Mouse (Mus musculus): ENCODE data around the gene Bpi.

Gene Bpi
- long read RNA-seq, experiment 1 = 0 reads
- long read RNA-seq, experiment 2 = 0 reads

- intact Hi-C loops (cut with DNase I) = loop anchor here (2.0 to 5.0 kb wide), 2 partner anchors 35 to 51 kb away; no protein-coding TSS in a partner anchor
These were observed at the start of gene Bpi for GRCm38 (mm10) chr2:158258005-158258418. Bpi (plus strand) TSS chr2:158258094.

GRCm38 (mm10) chr2:158209776-158210175 lies 48.1 kb upstream of the Bpi start:
- intact Hi-C loops (cut with DNase I) = loop anchor here (5.0 to 10.0 kb wide), 4 partner anchors 48 to 605 kb away; partner anchors contain the start of gene Bpi

DNA sequence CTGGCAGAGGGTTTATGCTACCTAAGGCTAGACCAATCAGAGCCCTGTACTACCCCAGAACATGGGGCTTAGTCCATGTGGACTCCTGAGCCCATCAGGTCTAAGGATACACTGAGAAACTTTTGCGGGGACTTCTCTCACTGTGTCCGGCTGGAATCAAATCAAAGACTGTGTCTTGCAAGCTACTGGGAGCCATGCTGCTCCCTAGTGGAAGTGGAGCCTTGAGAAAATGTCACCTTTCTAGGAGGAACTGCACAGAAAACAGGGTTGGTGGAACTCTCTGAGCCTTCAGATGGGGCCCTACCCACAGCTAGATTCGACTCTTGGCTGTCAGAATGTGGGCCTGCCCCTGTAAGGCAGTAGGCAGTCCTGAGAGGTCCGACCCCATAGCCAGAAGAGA lies 47.4 kb upstream of the Bpi start:
- intact Hi-C loops (cut with DNase I) = no loop called here

- intact Hi-C loops (cut with DNase I) = no loop called here
These were observed 46.9 kb upstream of the Bpi start for GRCm38 (mm10) chr2:158210958-158211357.

DNA sequence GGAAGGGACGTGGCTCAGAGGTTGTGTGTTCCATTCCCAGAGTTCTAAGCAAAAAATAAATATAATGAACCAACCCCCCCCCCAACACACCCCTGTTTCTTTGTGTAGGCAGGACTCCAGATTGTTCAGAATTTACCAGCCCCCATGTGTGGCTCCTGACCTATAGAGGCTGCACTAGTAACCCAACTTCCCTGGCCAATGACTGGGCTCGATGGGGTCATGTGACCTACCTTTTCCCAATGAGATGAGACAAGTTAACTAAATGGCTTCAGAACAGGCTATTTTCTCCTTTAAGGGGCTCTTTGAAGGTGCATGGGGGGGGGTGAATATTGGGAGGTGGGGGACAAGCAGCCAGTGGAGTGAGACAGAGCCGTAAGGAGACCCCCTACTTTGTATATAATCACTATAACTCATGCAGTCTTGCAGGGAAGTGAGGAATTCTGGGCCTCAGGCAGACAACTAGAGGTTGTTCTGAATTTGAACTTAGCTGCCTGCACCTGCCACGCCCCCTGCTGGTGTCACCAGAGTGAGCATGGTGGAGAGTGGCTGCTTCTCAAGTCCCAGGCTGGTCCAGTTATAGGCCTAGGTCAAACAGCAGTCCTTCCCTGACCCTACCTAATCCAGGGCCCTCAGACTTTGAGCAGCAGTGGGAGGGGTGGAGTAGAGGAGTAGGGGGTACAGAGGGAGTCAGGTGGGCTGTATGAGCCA lies 46.0 kb upstream of the Bpi start:
- intact Hi-C loops (cut with DNase I) = no loop called here

DNA sequence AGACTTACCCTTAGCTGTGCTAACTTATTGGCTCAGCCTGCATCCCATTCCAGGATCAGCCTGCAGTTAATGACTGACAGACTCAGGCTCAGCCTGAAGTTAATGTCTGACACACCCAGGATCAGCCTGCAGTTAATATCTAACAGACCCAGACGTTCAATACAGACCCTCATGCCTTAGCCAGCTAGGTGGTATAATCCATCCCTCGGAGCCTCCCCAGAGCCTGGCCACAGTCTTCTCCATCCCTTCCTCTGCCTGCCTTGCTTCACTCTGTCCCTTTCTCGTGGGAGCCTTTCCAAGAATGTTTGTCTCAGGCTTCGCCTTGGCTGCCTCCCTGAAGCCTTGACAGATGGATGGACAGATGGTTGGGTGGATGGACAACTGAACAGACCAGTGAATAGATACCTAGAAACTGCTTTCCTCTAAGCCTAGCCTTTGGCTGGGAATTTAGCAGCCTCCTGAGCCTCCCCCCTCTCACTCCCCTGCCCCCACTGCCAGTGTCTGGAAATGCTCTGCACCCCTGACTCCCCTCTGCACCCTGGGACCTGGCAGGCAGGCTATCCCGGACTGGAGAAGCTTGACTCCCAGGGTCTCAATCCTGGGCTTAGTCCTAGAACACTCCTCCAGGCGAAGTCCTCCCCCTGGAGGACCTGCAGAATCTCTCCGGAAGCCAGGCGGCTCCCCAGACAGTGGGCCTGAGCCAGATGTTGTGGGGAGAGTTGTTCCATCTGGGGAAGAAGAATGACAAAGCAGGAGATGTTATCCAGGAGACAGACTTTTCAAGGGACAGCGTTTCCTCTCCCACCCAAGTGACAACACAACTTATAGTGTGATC lies 42.4 kb upstream of the Bpi start:
- intact Hi-C loops (cut with DNase I) = no loop called here

DNA sequence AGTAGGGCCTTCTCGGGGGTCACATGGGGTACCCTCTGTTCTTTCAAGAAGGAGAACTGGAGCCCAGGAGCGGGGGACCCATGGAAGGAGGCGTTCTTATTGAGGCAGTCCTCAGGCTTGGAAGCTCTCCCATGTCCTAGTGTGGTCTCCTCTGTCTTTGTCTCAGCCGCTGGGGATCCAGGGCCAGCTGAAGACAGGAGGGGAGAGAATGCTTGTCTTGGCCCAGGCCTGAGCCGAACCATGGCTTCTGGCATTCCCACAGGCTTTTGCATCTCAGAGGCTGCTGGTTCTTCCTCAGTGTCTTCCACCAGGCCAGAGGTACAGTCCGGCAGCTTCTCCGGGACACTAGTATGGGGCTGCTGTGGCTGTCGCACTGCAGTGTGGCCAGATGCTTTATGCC lies 41.4 kb upstream of the Bpi start:
- intact Hi-C loops (cut with DNase I) = no loop called here

DNA sequence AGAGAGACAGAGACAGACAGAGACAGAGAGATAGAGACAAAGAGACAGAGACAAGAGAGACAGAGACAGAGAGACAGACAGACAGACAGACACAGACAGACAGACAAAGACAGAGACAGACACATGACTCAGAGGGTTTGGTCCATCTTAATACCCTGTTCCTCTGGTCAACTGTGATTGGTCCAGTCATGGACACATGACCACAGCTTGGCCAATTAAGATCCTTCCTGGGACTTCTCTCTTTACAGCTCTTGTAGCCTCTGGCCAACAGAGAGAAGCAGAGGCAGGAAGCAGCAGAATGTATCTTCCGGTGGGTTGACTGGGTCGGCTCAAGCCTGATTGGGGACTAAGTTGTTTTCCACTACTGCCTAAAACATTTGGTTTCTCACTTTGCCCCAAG lies 38.3 kb upstream of the Bpi start:
- intact Hi-C loops (cut with DNase I) = no loop called here

DNA sequence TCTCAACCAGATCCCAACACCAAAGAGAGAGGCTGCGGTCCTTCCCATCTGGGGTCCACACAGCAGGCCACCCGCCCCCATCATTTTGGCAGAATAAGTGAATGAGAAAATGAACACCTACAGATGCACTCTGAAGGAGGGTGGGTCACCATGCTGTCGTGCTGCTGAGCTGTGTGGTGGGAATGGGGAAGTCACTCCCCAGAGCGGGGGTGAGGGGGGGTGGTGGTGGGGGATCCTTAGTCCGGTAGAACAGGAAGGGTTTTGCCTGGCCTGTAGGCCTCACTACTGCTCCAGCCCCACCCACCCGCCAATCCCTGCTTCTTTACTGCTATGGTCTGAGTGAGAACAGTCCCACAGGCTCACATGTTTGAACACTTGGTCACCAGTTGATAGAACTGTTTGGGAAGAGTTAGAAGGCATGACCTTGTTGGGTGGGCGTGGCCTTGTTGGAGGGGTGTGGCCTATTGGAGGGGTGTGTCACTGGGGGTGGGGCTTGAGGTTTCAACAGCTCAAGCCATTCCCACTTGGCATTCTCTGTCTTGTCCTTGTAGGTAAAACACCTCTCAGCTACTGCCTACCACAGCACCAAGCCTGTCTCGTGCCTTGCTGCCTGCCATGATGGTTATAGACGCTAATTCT lies 36.3 kb upstream of the Bpi start:
- intact Hi-C loops (cut with DNase I) = loop anchor here (2.0 kb wide), 1 partner anchor 37 kb away; the partner anchor contains the start of gene Bpi

GRCm38 (mm10) chr2:158222664-158223063 lies 35.2 kb upstream of the Bpi start:
- intact Hi-C loops (cut with DNase I) = loop anchor here (2.0 kb wide), 1 partner anchor 36 kb away; the partner anchor contains the start of gene Bpi

DNA sequence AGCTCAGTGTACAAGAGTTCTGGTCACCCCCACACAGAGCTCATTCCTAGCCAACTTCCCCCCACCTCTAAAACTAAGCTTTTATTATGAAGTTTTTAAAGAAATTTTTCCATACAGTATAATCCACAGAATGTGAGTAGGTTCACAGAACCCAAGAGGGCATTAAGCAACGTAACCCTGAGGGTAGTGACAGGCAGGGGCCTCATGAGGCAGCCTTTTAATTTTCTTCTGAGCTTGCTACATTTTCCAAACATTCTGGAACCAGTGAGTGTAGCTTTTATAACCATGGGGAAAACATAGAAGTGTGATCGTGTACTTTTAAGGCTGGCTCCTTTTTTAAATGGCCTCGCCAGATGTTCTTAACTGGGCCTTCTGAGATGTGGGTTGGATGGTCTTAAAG lies 34.4 kb upstream of the Bpi start:
- intact Hi-C loops (cut with DNase I) = loop anchor here (2.0 kb wide), 1 partner anchor 35 kb away; the partner anchor contains the start of gene Bpi

GRCm38 (mm10) chr2:158225301-158225700 lies 32.6 kb upstream of the Bpi start:
- intact Hi-C loops (cut with DNase I) = no loop called here

DNA sequence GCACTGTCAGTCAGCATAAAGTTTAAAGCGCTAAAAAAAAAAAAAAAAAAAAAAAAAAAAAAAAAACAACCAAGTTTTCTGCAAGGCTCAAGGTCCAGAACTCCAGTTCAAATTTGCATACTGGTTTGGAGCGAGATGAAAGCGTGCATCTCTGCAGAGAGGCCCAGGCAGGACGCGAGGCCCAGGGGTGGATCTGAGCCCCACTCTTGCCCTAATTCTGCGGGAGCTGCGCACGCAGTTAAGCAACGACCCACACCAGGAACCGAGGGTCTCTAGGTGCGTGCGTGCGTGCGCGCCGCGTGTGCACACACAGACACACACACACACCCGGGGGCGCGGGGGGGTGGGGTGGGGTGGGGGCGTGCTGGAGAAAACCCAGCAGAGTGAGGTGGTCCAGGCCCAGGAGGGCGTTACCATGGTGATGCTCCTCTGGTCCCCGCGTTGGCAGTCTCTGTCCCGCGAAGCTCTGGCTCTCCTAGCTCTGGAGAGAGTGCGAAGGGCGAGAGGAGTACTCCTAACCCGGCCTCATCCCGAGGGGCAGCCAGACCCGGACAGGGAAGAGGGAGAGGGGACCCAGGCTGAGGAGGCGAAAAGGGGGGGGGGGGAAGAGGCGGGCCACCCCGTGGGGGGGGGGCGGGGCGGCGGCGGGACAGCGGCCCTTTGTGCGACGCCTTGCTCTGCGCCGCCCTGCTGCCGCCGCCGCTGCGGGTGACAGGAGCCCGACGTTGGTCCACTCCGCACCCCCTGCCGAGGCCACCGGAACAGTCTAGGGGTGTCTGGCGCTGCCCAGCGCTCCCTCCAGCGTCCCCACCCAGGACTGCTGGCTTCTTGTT lies 29.0 kb upstream of the Bpi start, which contains the start of gene D630003M21Rik:
Gene D630003M21Rik (minus strand): TSS at position 553 of the 833 bp plus-strand sequence.
- intact Hi-C loops (cut with DNase I) = no loop called here

DNA sequence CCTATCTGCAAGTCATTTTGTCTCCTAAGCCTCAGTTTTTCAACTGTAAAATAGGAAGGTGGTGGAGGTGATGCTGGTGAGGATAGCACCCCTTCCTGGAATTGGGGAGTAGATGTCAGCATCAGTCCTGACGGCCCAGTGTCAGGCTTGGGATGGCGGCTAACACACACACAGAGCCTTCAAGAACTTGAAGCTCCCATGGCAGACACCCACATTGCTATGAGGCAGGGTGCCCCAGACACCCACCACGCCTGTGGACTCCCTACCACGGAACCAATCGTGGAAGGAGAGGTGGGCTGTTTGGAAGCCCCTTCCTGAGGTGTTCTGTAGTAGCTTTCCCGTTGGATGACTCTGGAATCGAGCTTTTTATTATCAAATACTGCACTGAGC lies 28.4 kb upstream of the Bpi start:
- intact Hi-C loops (cut with DNase I) = no loop called here

DNA sequence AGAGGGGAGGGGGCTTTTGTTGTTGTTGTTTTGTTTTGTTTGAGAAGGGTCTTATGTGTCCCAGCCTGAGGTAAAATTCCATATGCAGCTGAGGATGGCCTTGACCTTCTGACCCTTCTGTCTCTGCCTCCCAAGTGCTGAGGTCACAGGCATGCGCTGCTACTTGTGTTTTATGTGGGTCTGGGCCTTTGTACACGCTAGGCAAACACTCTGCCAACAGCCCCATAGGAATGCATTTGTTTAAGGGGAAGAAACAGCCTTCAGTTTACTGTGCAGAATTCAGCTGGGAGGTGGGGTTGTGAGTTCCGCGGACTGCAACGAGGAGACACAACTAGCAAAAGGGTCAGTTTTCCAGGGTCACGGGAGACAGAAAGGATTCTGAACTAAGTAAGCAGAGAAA lies 27.3 kb upstream of the Bpi start:
- intact Hi-C loops (cut with DNase I) = no loop called here

DNA sequence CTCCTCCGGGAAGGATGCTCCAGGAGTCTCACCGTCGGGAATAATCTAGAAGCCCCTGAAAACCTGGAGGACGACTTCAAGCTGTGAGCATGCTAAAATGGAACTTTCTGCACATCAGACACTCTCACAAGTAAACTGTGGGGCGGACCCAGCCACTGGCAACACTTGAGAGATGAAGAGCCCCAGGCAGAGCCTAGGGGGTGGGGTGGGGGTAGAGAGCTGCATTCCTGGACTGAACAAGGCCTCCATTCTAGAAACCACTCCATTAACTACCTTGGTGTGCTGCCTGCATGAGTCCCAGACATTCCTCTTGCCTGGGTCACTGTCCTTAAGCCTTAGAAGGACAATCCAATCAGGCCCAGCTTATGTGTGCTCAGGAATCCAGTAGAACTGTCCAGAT lies 26.8 kb upstream of the Bpi start:
- intact Hi-C loops (cut with DNase I) = no loop called here

DNA sequence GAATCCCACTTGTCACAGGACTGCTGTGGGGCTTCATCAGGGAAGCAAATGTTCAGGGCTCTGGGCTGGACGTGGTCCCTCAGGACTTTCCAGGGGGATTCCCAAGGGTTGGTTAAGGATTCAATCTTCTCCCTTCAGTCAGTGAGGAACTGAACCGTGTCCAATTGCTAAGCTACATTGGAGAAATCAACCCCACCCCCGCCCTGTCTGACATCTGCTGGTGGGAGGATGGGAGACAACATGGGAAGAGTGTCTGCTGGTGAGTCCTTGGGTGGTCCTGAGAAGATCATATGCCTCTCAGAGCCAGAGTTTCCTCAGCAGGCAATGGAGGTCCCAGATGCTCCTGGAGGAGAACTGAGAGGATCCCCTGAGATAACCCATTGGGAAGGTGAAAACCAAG lies 25.5 kb upstream of the Bpi start:
- intact Hi-C loops (cut with DNase I) = no loop called here

- intact Hi-C loops (cut with DNase I) = no loop called here
These were observed 24.8 kb upstream of the Bpi start for GRCm38 (mm10) chr2:158233106-158233505.

GRCm38 (mm10) chr2:158236698-158237097 lies 21.2 kb upstream of the Bpi start:
- intact Hi-C loops (cut with DNase I) = no loop called here

DNA sequence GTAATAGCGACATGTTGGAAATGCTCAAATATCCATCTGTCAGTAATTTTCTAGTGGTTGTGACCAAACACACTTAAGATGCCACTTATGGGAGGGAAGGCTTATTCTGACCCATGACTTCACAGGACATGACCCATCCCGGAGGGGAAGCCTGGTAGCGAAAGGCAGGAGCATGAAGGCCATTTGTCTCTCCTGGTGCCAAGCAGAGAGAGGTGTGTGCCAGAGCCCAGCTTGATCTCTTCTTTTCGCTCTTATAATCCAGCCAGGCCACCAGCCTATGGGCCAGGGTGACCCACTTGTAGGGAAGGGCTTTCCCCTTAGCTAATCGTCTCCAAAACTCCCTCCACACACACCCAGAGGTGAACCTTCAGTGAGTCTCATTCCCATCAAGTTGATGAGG lies 19.8 kb upstream of the Bpi start:
- intact Hi-C loops (cut with DNase I) = no loop called here
